Mouse (Mus musculus) hematopoietic stem cell, adult 5-6 weeks (primary cell): ENCODE measurements at regions not wholly inside any gene's neighbourhood (a gene's known extent, or its start where the extent isn't known, plus 50 kb on each side); places are given as distances from the start of the nearest gene placed in this dataset.
A peak's percentile ranks its signal among the peaks of the same experiment; 100 is the strongest.

ENCODE experiments used
- ATAC-seq, 2 experiments: fragments of 125-278 bp in 1 of 2; replicated peaks in 1 of 2; 2 replicates each; pipeline ENCODE4 v1.8.0; 2016 to 2017; ENCODE audit warnings: inconsistent platforms in 2 of 2, mild to moderate bottlenecking in 2 of 2, moderate number of reproducible peaks in 2 of 2, low read depth in 1 of 2, moderate TSS enrichment in 1 of 2; ENCODE audit not compliant: low FRiP score in 2 of 2, poor library complexity in 2 of 2, severe bottlenecking in 2 of 2, insufficient read depth in 1 of 2, low TSS enrichment in 1 of 2

- no peak for ATAC-seq
Measured at GRCm38 (mm10) chr1:52324356-52324755, 91.3 kb upstream of the Gls start.

GRCm38 (mm10) chr1:52312076-52312633 is 79.1 kb upstream of the Gls start:
- no peak for ATAC-seq

- ATAC-seq = peak in 1 of 2 experiments; percentile 37; a peak in 3 of 4 replicates
Measured at GRCm38 (mm10) chr1:52306892-52307291, 73.9 kb upstream of the Gls start.

DNA sequence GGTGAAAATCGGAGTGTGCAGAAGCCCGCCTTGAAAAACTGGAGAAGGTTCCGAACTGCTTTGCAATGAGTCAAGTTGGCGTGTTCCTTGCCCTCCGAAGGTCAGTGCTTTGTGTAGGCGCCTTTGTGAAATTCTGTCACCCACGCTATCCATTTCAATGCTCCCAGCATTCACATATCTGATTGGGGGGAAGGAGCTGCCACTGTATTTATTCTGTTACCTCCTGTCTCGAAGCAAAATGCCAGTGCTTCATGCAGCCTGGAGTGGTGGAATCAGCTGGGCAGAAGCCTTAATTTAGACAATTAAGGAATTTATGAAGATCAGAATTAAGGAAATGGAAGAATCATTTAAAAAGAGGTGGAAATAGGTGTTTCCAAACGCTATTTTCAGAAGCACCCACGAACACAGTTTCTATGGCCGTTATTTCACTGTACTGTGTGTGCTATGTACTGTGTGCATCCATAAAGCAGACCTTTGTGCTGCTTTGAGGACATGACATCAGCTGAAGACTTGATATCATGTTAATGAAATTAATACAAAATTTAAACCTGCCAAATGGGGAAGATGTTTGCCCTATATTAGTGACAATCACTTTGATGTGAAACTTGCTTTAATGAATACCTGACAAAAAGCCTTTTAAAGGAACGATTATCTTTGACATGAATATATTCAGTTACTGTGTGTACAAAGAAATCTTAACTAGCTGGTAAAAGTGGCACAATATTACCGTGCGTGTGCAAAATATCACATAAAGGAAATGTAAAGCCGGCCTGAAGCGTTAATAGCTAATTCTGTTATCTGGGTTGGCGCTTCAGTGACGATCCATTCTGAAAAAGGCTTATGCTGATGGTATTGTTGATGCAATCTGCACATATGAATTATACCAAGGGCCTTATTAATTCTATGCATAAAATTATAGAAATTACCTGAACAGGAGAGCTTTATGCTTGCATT is 72.9 kb upstream of the Gls start:
- no peak for ATAC-seq

GRCm38 (mm10) chr1:52302557-52302956 is 69.5 kb upstream of the Gls start:
- ATAC-seq = peak; percentile 67 to 68; a peak in 3 of 4 replicates

GRCm38 (mm10) chr1:52301266-52301665 is 68.2 kb upstream of the Gls start:
- ATAC-seq = peak in 1 of 2 experiments; percentile 43; a peak in 2 of 4 replicates

- ATAC-seq = no peak
Measured at GRCm38 (mm10) chr1:52299559-52299958, 66.5 kb upstream of the Gls start.

- ATAC-seq = peak; percentile 51 to 54; a peak in 3 of 4 replicates
Measured at GRCm38 (mm10) chr1:52298336-52298735, 65.3 kb upstream of the Gls start.

DNA sequence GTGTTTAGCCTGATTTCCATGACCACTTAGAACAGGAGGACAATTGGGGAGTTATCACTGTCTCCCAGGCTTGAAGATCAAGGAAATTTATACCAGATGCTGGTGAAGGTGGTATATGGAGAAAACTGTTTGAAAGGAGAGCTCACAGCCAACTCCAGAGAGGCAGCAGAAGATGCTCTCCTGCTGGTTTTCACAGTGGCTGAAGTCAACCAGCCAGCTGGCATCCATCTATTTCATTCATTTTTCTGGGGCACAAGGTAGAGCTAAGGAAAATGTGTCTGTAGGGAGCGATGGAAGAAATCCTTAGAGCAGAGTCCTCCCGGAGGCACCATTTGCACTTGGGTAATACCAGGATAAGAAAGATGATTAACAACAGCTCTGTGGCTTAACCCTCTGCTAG is 63.1 kb upstream of the Gls start:
- no peak for ATAC-seq

GRCm38 (mm10) chr1:52294521-52294920 is 61.5 kb upstream of the Gls start:
- peak in 1 of 2 experiments; percentile 25; a peak in 1 of 4 replicates for ATAC-seq

- no peak for ATAC-seq
Measured at GRCm38 (mm10) chr1:52293393-52294099, 60.5 kb upstream of the Gls start.
